Mouse (Mus musculus) monocyte, adult 59 days (primary cell): ENCODE measurements around the gene Xpa. TPM values are rescaled to one million over a fixed set of nuclear protein-coding genes. Genes with fewer than 3 reads are reported as not detected.

Experiments used
- total RNA-seq, 2 experiments: library from RNA; stranded (reverse); gene quantifications; one replicate each; pipeline ENCODE4 v1.2.4; 2023

Gene Xpa
- 10 to 100 TPM; 22.8 to 26.0 TPM for total RNA-seq

GRCm38 (mm10) chr4:46195781-46196487 is at the start of gene Xpa:
TSS of gene Xpa (minus strand) at chr4:46196311.

GRCm38 (mm10) chr4:46138287-46139222 is 57.6 kb downstream of the Xpa start, which contains the start of the genes Ncbp1 and Tstd2:
TSS of gene Ncbp1 (plus strand) at chr4:46138613.
TSS of gene Tstd2 (minus strand) at chr4:46138694.

Other genes starting within 250 kb of the Xpa start
- 10 to 100 TPM; 55.1 to 59.9 TPM for gene Tdrd7, start 231.0 kb downstream of the Xpa start, total RNA-seq
- not detected for gene Tmod1, start 157.4 kb downstream of the Xpa start, total RNA-seq
- 10 to 100 TPM; 24.1 to 26.0 TPM for gene Ncbp1, start 57.7 kb downstream of the Xpa start, total RNA-seq
- gene Tstd2, start 57.6 kb downstream of the Xpa start, total RNA-seq = 10 to 100 TPM; 26.8 to 30.9 TPM
- under 1 TPM in 1 of 2 experiments, not detected in 1; 0.24 TPM for gene Foxe1, start 147.3 kb upstream of the Xpa start, total RNA-seq
- gene Trmo, start 193.1 kb upstream of the Xpa start, total RNA-seq = 1 to 10 TPM; 8.0 to 9.3 TPM
- gene Hemgn, start 217.2 kb upstream of the Xpa start, total RNA-seq = not detected